Mouse (Mus musculus) brain, adult 2 months (tissue): ENCODE measurements around the gene Eps15l1.

Source experiments
- DNase-seq: peaks from one replicate; pipeline ENCODE4 v3.0.0; 2011; ENCODE audit warnings: low read depth, low spot score

Eps15l1 gene

DNA sequence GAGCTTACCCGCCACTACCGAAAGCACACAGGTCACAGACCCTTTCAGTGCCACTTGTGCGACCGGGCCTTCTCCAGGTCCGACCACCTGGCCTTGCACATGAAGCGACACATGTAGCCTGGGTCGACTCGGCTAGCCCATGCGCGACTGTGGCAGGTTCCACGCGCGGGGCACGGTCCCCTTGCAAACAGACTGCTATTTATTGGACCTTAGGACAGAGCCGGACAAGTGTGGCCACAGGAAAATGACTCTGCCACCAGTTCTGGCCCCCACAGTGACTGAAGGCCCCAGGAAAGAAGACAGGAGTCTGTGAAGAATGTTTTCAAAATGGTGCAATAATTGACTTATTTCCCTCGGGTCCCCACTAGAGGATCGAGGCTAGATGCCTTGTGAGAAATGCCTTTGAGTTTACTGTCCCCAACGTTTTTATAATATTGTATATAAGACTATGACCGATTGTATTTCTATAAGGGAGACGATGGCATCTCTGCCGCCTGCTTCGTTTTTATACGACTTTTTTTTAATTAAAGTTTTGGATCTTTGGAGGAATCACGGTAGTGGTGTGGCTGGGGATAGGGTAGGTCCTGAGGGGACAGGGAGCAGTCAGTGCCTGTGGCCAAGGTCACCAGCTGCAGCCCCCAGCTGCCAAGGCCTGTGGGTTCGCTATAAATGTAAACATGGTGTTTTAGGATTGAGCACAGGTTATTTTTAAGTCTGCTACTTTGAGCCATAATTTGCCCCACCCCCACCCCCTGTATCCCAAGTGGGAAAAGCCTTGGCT, 100.3 kb downstream of the Eps15l1 start:
- no peak for DNase-seq

DNA sequence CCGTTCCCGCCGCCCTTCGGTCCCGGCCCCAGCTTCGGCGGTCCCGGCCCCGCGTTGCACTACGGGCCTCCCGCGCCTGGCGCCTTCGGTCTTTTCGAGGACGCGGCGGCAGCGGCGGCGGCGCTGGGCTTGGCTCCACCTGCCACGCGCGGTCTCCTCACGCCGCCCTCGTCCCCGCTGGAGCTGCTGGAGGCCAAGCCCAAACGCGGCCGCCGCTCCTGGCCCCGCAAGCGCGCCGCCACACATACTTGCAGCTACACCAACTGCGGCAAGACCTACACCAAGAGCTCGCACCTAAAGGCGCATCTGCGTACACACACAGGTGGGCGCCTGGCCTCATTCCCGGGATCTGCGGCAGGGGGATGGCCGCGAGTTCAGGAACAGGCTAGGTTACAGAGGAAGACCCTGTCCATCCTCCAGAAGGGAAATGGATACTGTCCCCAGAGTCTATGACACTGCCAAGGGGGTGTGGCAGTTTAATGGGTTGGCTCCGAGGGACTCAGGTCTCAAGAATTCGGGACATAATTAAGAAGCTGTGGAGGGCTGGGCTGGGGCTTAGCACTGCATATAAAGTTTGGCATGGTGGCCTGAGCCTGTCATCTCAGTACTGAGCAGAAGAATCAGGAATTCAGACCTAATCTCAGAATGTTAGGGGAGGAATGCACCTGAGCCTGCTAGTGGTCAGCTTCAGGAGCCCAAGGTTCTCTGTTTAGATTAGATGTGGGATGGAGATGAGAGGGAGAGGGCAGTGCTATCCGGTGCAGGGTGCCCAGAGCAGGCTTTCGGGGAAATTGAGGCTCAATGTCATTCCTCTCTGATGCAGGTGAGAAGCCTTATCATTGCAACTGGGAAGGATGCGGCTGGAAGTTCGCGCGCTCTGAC, 101.1 kb downstream of the Eps15l1 start:
- no peak for DNase-seq

GRCm38 (mm10) chr8:72319397-72319796, 101.9 kb downstream of the Eps15l1 start:
- no peak for DNase-seq

DNA sequence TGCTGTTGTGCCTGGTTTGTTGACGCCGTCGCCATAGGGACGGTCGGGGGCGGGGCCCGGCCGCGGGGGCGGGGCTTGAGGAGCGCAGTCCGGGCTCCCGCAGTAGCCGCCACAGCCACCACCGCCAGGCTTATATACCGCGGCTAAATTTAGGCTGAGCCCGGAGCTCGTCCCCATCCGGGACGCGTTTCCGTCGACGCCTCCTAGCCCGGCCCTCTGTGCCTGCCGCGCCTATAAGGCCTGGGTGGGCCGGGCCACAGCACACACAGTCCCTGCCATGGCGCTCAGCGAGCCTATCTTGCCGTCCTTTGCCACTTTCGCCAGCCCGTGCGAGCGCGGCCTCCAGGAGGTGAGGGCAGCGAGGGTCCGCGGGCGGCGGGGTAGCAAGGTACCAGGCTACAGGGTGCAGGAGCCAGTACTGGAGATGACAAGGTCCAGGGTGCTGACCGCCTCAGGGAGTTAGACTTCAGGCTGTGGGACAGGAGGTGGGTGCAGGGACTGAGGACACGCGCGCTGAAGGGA, 102.4 kb downstream of the Eps15l1 start, which contains the start of gene Klf2:
Gene Klf2, plus strand, starts transcription at position 233 of the 522 bp plus-strand sequence.
- DNase-seq, result peak; percentile 83

DNA sequence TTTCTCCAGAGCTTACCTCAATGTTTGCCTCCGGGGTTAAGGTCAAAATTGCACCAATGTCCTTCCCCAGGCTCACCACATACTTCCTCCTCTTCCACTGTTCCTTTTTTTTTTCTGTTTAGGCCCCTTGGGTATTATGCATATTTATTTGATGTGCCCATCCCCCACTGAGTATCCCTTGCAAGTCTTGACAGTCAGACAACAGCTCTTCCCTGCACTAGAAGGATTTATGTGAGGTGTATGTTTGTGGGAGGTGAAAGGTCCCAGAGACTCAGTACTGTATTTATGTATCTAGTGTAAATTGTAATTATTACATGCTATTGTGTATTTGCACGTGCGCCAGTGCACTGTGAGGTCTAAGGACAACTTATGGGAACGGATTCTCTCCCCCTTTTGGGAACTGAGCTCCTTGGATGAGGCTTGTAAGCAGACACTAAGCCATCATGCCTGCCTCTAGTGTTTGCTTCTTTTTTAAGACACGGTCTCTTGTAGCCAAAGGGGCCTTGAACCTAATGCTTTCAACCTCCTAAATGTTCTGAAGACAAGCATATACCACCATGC, 103.4 kb downstream of the Eps15l1 start:
- no peak for DNase-seq

- DNase-seq, result no peak
These were observed 105.1 kb downstream of the Eps15l1 start for GRCm38 (mm10) chr8:72316053-72316695.

DNA sequence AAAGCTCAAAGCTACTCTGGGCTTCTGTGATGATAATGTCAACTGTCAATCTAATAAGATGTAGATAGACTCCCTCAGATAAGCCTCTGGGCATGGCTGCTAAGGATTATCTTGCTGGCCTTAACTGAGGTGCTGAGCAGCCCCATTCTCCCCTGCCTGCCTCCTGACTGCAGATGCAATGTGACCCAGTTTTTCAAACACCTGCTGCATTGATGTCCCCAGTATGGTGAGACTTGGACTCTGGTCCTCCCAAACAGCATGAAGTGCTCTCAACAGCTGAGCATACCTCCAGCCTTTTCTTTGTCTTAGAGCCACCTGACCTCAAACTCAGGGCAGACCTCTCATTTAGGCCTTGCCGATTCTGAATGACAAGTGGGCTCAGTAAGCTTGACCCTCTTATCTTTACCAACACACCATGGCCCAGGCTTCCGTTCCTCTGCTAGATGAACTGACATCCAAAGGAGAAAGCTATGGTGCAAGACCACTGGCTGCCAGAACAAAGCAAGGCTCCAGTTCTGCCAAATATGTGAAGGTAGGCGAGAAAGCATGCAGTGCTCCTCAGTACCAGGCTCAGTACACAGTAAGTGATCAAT, 108.2 kb downstream of the Eps15l1 start:
- DNase-seq, result no peak

GRCm38 (mm10) chr8:72310849-72311506, 110.3 kb downstream of the Eps15l1 start:
- peak; percentile 92 for DNase-seq

DNA sequence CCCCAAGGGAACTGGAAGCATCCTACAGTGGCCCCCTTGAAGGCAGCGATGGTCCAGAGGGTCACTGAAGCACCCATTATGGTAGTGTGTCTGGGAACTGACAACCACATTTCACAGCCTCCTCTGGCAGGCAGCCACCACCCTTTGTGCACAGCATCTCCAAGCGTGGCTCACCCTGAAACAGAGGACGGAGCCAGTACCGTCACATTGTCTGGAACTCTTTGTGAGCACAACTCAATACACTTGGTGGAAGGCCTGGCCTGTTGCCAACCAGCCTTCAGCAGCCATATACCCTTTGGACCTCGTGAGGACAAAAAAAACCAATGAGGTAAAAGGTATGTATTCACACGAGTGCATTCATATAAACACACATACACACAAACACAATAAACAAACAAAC, 113.0 kb downstream of the Eps15l1 start:
- DNase-seq, result no peak

GRCm38 (mm10) chr8:72306913-72307312, 114.3 kb downstream of the Eps15l1 start:
- DNase-seq, result no peak

- no peak for DNase-seq
These were observed 115.9 kb downstream of the Eps15l1 start, which contains the start of gene Gm10282 for GRCm38 (mm10) chr8:72305210-72305905. Gm10282 (minus strand) TSS chr8:72305260.

DNA sequence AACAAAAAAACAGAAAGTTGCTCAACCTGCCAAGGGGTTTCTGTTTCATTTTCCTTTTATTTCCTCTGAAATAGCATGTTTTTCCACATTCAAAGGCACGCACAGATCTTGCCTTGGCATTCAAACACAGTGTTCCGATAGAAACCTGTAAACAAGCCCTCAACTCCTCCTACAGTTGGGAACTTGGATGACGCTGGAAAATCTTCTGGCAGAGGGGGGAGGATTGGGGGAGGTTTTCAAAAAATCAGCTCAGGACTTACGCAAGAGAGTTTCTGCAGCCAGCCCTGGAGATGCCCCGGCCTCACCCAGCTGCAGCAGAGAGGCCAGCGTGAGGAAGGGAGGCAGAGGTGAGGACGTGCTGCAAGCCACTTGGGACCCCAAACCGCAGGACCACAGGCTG, 117.6 kb downstream of the Eps15l1 start:
- DNase-seq, result peak; percentile 78

DNA sequence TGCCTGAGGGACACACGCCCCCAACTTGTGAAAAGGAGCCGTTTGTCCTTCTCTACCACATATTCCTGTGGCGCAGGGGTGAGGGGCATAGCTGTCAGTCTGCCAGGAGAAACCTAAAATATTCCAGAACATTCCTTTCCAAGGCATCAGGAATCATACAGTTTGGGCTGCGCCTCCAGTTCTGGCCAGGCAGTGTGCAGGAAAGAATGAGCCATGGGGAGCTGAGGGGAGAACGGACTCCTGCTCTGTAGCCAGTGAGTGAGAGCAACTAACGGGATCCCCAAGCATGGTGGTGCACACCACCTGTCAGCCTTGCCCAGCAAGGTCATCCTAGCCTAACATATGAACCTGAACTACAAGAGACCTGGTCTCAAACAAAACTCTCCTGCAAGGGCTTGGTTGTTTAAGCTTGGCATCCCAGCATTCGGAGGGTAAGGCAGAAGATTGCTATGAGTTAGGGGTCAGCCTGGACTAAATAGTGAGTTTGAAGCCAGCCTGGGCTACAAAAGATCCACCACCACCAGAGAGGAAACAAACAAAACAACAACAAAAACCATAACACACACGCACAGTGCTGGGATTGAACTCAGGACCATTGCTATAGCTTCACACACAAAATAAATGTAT, 118.2 kb downstream of the Eps15l1 start:
- no peak for DNase-seq

DNA sequence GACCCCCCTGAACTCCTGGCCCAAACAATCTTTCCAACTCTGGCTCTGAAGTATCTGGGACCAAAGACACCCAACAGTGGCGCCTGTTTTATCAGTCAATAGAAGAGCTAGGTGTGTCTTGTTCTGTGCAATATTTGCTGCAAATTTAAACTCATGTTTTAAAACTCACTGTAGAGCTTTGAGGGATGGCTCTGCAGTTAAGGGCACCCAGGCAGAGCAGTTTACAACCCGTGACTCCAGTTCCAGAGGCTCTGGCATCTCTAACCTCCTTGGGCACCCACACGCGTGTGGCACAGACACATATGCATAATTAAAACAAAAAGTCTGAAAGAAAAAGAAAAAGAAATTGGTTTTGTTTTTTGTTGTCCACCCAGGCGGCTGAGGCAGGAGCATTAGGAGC, 119.8 kb downstream of the Eps15l1 start:
- no peak for DNase-seq

DNA sequence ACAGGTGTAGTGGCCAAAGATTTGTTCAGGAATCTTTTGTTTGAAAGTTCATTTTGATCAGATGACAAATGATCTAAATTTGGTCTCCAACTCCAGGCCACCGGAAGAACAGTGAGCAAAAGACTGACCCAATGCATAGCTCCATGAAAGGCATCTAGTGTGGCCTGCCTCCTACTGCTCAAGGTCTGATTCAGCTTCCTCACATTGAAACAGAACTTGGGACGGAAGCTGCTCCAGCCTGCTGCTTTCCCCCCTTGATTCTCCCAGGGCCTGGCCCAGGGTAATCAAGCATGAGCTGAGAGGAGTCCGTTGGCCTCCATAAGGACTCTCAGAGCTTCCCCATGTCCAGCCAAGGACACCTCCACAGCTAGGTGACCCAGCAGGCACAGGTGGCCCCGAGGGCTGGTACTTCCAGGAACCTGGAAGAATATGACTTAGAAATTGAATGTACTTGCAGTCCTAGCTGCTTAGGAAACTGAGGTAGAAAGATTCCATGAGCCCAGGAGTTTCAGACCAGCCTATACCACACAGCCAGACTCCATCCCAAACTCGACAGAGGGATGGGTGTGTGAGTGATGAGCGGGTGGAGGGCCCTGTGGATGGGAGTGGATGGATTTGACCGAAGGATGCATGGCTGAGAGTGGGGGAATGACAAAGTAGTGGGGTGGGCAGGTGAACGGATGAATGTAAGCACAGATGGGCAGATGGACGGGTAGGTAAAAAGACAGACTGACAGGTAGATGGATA, 120.4 kb downstream of the Eps15l1 start:
- no peak for DNase-seq

- no peak for DNase-seq
These were observed 122.3 kb downstream of the Eps15l1 start for GRCm38 (mm10) chr8:72298928-72299327.

DNA sequence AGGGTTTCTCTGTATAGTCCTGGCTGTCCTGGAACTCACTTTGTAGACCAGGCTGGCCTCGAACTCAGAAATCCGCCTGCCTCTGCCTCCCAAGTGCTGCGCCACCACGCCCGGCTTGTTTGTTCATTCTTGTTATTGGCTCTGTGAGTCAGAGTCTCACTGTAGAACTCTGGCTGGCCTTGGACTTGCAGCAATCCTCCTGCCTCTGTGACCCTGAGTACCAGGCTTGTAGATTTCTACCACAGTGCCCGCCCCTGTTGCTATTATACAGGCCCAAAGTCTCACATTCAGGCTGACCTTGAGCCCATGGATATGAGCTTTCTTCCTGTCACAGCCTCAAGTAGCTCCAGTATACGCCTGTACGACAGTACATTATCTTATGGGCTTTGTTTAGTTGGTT, 124.7 kb downstream of the Eps15l1 start:
- no peak for DNase-seq

DNA sequence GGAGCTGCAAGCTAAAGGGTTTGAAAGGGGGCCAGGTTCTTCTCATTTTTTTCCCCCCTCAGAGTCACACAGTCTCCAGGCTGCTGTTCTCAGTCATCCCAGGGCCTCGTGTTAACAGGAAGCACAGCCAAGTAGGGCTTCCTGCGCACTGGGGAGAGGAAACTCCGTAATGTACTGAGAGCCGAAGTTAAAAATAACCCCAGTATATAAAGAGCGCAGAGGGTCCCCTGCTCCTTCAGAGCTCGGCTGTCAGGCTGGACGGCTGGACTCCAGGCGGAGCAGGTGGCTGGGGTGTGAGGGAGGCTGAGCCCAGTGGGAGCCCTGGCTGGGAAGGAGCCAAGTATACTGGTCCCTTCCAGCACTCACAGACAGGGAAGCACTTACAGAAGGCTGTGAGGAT, 125.6 kb downstream of the Eps15l1 start:
- peak; percentile 92 for DNase-seq

DNA sequence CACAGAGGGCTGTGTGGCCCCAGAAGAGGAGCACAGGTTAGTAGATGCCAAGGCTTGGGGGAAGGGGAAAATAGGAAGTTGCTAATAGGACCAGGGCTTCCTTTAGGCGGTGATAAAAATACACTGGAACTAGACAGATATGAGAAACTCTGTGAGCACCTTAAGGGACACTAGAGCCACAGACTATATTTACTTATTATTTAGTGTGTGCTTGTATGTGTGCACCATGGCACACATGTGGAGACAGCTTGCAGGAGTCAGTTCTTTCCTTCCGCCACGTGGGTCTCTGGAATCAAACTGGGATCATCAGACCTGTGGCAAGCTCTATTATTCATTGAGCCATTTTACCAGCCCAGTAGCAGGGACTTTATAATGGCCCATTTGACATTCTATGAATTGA, 126.1 kb downstream of the Eps15l1 start:
- no peak for DNase-seq
